Mouse (Mus musculus): ENCODE measurements at regions not wholly inside any gene's neighbourhood (a gene's known extent, or its start where the extent isn't known, plus 50 kb on each side); places are given as distances from the start of the nearest gene placed in this dataset.
A peak's percentile ranks its signal among the peaks of the same experiment; 100 is the strongest.

DNA sequence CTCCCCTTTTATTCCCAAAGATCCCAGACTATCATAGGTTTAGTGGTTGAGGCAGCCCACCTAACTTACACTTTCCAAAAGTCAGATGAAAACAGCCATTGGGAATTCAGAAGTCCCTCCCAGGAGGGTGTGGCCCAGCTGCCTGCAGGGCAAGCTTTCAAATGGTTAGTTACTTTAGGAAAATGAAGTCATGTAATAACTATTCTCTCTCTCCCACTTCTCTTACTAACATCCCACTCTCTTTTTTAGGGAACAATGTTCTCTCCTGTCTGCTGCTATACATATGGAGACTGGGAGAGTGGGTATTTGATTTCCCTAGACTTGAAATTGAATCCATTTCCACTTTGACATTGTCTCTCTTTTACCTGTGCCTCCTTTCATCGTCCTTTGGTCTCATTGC is 55.0 kb downstream of the Zfp648 start:
- Histone ChIP-seq H3K79me2 (replicated peaks; ENCODE audit: control insufficient read depth, insufficient read depth, low read length) (no peaks in the 10 kb centered on the region), H3K4me3 (no peak overlapping the region), H3K4me1 (ENCODE audit: control insufficient read depth, insufficient read depth, low read length) (no peaks in the 10 kb centered on the region; the same call in 1 of the 2 replicates), H3K9ac (ENCODE audit: low read depth, low read length) (no peak overlapping the region), H3K27ac (no peak overlapping the region), H3K27me3 (ENCODE audit: control insufficient read depth, insufficient read depth, low read length) (no peaks in the 10 kb centered on the region), H3K36me3 (ENCODE audit: control insufficient read depth, insufficient read depth, low read length) (no peaks in the 10 kb centered on the region)
- no peak for DNase-seq
- intact Hi-C loops (cut with DNase I): no loop called here
- TF ChIP-seq CTCF (IDR thresholded peaks at IDR 0.05) (no peak), EP300 (IDR thresholded peaks at IDR 0.05; ENCODE audit: insufficient read depth, low read depth, low read length) (no peak), POLR2A (IDR thresholded peaks at IDR 0.05; ENCODE audit: insufficient read depth, low read depth, low read length) (no peak)
- 84% methylated on average over 1 of the region's 1 CpGs for WGBS

DNA sequence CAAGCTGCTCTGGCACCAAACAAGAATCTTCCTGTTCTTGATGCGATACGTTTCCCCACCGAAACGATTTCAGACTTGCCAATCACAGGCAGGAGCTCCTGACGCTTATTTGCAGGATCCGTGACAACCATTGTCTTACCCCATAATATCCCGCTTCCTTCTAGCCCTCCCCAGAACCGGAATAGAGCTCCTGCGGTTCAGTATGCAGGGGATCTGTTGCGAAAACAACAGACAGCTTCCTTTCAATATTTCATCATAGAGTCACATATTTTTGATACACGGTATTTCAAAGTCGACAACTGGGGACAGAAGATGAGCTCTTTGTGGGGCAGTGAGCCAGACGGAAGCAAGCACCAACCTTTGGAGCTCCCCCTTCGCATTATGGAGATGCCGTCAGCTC is 55.8 kb downstream of the Zfp648 start:
- 73% methylated on average over 15 of the region's 15 CpGs for WGBS
- intact Hi-C loops (cut with DNase I): no loop called here
- H3K9ac ChIP-seq (ENCODE audit: low read depth, low read length): no peak overlapping the region
- DNase-seq: no peak
- no peaks in the 10 kb centered on the region; the same call in 1 of the 2 replicates for H3K4me1 ChIP-seq (ENCODE audit: control insufficient read depth, insufficient read depth, low read length)
- H3K36me3 ChIP-seq (ENCODE audit: control insufficient read depth, insufficient read depth, low read length): no peaks in the 10 kb centered on the region
- no peak overlapping the region for H3K4me3 ChIP-seq
- TF ChIP-seq POLR2A (IDR thresholded peaks at IDR 0.05; ENCODE audit: insufficient read depth, low read depth, low read length) (no peak), CTCF (IDR thresholded peaks at IDR 0.05) (no peak), EP300 (IDR thresholded peaks at IDR 0.05; ENCODE audit: insufficient read depth, low read depth, low read length) (no peak)
- H3K27me3 ChIP-seq (ENCODE audit: control insufficient read depth, insufficient read depth, low read length): no peaks in the 10 kb centered on the region
- no peaks in the 10 kb centered on the region for H3K79me2 ChIP-seq (replicated peaks; ENCODE audit: control insufficient read depth, insufficient read depth, low read length)
- H3K27ac ChIP-seq: no peak overlapping the region

DNA sequence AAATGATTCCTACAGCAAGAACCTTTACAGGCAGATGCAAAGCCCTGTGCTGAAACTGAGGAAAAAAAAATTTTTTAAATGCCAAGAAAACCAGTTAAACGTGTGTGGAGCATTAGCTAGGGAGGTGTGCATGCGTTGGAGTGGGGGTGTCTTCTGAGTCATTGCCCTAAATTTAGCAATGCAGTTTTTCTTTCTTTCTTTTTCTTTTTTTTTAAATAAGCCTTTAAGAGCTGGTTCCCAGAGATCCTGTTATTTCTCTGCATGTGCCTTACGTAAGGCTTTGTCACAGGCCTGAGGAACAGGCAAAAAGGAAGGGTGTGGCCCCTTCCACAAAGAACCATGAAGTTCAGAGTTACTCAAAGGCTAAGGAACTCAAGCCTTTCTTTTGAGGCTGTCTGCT is 57.5 kb downstream of the Zfp648 start:
- DNase-seq: no peak
- no peaks in the 10 kb centered on the region for H3K27me3 ChIP-seq (ENCODE audit: control insufficient read depth, insufficient read depth, low read length)
- WGBS: 27% methylated on average over 3 of the region's 3 CpGs

DNA sequence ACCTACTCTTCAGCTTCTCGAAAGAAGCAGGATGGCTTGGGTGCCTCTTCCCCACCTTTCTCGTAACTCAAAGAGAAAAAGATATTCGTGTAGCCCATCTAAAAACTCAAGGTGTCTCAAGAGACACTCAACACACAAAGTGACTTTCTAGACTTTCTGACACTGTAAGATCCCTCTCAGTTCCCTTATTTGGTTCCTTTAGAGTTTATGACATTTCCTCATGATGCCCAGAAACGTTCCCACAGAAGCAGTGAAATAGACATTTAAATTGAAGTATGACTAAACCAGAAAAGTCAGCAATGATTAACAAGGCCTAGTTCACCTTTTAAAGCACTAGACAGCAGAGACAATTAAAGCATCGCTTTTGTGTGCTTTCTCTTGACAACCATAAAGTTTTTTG is 59.4 kb downstream of the Zfp648 start:
- H3K27ac ChIP-seq: no peak overlapping the region
- no peaks in the 10 kb centered on the region for H3K27me3 ChIP-seq (ENCODE audit: control insufficient read depth, insufficient read depth, low read length)
- 87% methylated on average over 5 of the region's 5 CpGs for WGBS
- H3K4me1 ChIP-seq (ENCODE audit: control insufficient read depth, insufficient read depth, low read length): no peaks in the 10 kb centered on the region; the same call in 1 of the 2 replicates
- TF ChIP-seq CTCF (IDR thresholded peaks at IDR 0.05): no peak
- no peak for TF ChIP-seq POLR2A (IDR thresholded peaks at IDR 0.05; ENCODE audit: insufficient read depth, low read depth, low read length)
- no peak for TF ChIP-seq EP300 (IDR thresholded peaks at IDR 0.05; ENCODE audit: insufficient read depth, low read depth, low read length)
- H3K4me3 ChIP-seq: no peak overlapping the region
- H3K9ac ChIP-seq (ENCODE audit: low read depth, low read length): no peak overlapping the region
- no peaks in the 10 kb centered on the region for H3K79me2 ChIP-seq (replicated peaks; ENCODE audit: control insufficient read depth, insufficient read depth, low read length)
- intact Hi-C loops (cut with DNase I): no loop called here
- DNase-seq: no peak
- H3K36me3 ChIP-seq (ENCODE audit: control insufficient read depth, insufficient read depth, low read length): no peaks in the 10 kb centered on the region

More for the DNA sequence above, 57.5 kb downstream of the Zfp648 start:
- no peaks in the 10 kb centered on the region; the same call in 1 of the 2 replicates for H3K4me1 ChIP-seq (ENCODE audit: control insufficient read depth, insufficient read depth, low read length)
- no peaks in the 10 kb centered on the region for H3K79me2 ChIP-seq (replicated peaks; ENCODE audit: control insufficient read depth, insufficient read depth, low read length)
- H3K9ac ChIP-seq (ENCODE audit: low read depth, low read length): no peak overlapping the region
- intact Hi-C loops (cut with DNase I): no loop called here
- no peak overlapping the region for H3K4me3 ChIP-seq
- H3K27ac ChIP-seq: no peak overlapping the region
- no peaks in the 10 kb centered on the region for H3K36me3 ChIP-seq (ENCODE audit: control insufficient read depth, insufficient read depth, low read length)
- TF ChIP-seq POLR2A (IDR thresholded peaks at IDR 0.05; ENCODE audit: insufficient read depth, low read depth, low read length) (no peak), EP300 (IDR thresholded peaks at IDR 0.05; ENCODE audit: insufficient read depth, low read depth, low read length) (no peak), CTCF (IDR thresholded peaks at IDR 0.05) (no peak)

DNA sequence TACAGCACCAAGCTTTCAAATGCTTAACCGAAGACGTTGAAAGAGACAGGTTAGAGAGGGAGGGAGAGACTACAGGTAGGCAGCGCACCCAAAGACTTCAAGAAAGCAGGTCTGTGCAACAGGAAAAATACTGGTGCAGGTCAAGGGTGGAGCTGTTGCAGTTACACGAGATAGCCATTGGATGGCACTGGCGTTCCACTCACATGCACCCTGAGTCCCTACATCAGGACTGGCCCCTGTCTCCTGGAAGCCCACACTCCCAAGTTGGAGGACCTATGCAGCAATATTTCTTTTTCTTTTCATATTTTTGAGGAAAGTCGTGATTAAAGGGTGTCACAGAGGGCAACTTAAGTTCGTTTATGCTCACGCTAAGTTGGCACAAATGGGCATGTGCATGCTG is 80.5 kb downstream of the Zfp648 start:
- WGBS: 18% methylated on average over 8 of the region's 8 CpGs
- peak; percentile 13 to 31 for DNase-seq
- no peak overlapping the region for H3K9ac ChIP-seq (ENCODE audit: low read depth, low read length)
- no peak overlapping the region for H3K4me3 ChIP-seq
- peak; percentile 76; the same call in 1 of the 2 replicates for TF ChIP-seq EP300 (IDR thresholded peaks at IDR 0.05; ENCODE audit: insufficient read depth, low read depth, low read length)
- TF ChIP-seq CTCF (IDR thresholded peaks at IDR 0.05): peak; percentile 88
- no peak for TF ChIP-seq POLR2A (IDR thresholded peaks at IDR 0.05; ENCODE audit: insufficient read depth, low read depth, low read length)
- no peaks in the 10 kb centered on the region for H3K4me1 ChIP-seq (ENCODE audit: control insufficient read depth, insufficient read depth, low read length)
- H3K79me2 ChIP-seq (replicated peaks; ENCODE audit: control insufficient read depth, insufficient read depth, low read length): no peaks in the 10 kb centered on the region
- H3K36me3 ChIP-seq (ENCODE audit: control insufficient read depth, insufficient read depth, low read length): no peaks in the 10 kb centered on the region
- no peaks in the 10 kb centered on the region; the same call in 1 of the 2 replicates for H3K27me3 ChIP-seq (ENCODE audit: control insufficient read depth, insufficient read depth, low read length)
- H3K27ac ChIP-seq: no peak overlapping the region
- intact Hi-C loops (cut with DNase I): loop anchor here (1.0 to 5.0 kb wide), 2 partner anchors 449 to 726 kb away; no protein-coding TSS in a partner anchor

DNA sequence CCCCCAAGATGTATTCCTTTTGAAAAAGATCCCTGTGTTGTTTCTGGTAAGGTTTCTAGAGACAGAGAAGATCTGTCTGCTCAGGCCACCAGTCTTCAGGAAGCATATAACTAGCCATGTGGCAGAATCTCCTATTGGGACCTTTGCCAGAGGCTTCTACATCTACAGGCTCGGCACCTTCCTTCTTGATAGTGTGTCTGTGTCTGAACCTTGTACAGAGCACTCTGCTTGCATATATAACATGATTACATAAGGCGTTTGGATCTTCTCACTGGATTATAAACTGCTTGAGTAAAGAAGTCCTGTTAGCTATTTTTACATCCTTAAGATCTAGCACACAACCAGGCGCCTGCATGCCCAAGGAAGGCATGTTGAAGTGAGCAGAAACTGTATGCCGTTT is 85.1 kb downstream of the Zfp648 start:
- Histone ChIP-seq H3K36me3 (ENCODE audit: control insufficient read depth, insufficient read depth, low read length) (no peaks in the 10 kb centered on the region), H3K9ac (ENCODE audit: low read depth, low read length) (no peak overlapping the region), H3K4me1 (ENCODE audit: control insufficient read depth, insufficient read depth, low read length) (no peaks in the 10 kb centered on the region), H3K4me3 (no peak overlapping the region), H3K27me3 (ENCODE audit: control insufficient read depth, insufficient read depth, low read length) (no peaks in the 10 kb centered on the region), H3K27ac (no peak overlapping the region), H3K79me2 (replicated peaks; ENCODE audit: control insufficient read depth, insufficient read depth, low read length) (no peaks in the 10 kb centered on the region)
- DNase-seq: no peak
- 55% methylated on average over 4 of the region's 4 CpGs for WGBS
- intact Hi-C loops (cut with DNase I): no loop called here
- TF ChIP-seq EP300 (IDR thresholded peaks at IDR 0.05; ENCODE audit: insufficient read depth, low read depth, low read length): no peak
- no peak for TF ChIP-seq CTCF (IDR thresholded peaks at IDR 0.05)
- TF ChIP-seq POLR2A (IDR thresholded peaks at IDR 0.05; ENCODE audit: insufficient read depth, low read depth, low read length): no peak
